Mouse (Mus musculus): Measurements from ENCODE around the gene Cenpb.

GRCm38 (mm10) chr2:131213773-131214172 is 33.9 kb upstream of the Cenpb start:
- TF ChIP-seq CTCF (IDR thresholded peaks at IDR 0.05; ENCODE audit: control insufficient read depth, insufficient read depth, low read length): no peak
- no peak for TF ChIP-seq POLR2A (IDR thresholded peaks at IDR 0.05; ENCODE audit: borderline replicate concordance, control insufficient read depth, low read depth, low read length)

All from bone marrow, adult 2 months (tissue).